Mouse (Mus musculus) heart, postnatal 25 days (tissue): ENCODE data around the gene Ddx6. TPM values are rescaled to one million over a fixed set of nuclear protein-coding genes. Genes with fewer than 3 reads are reported as not detected.
"Not testable (repeated sequence)": the region's sequence is repeated elsewhere in the genome, so short reads cannot be mapped to it uniquely, and the experiment has no call there.

ENCODE experiments used
- DNase-seq: peaks from one replicate; pipeline ENCODE4 v3.0.0; 2022; ENCODE audit warnings: low spot score
- intact Hi-C: fragments of 180-260 bp; cut with DNase I; formaldehyde crosslinking; loops from one replicate; pipeline ENCODE4 v1.15.1; 2025
- total RNA-seq, 2 experiments: library from RNA; stranded (reverse); gene quantifications; 2 replicates each; pipeline ENCODE4 v1.2.3; 2021

Ddx6 gene
- 10 to 100 TPM; 72.5 to 87.3 TPM for total RNA-seq

DNA sequence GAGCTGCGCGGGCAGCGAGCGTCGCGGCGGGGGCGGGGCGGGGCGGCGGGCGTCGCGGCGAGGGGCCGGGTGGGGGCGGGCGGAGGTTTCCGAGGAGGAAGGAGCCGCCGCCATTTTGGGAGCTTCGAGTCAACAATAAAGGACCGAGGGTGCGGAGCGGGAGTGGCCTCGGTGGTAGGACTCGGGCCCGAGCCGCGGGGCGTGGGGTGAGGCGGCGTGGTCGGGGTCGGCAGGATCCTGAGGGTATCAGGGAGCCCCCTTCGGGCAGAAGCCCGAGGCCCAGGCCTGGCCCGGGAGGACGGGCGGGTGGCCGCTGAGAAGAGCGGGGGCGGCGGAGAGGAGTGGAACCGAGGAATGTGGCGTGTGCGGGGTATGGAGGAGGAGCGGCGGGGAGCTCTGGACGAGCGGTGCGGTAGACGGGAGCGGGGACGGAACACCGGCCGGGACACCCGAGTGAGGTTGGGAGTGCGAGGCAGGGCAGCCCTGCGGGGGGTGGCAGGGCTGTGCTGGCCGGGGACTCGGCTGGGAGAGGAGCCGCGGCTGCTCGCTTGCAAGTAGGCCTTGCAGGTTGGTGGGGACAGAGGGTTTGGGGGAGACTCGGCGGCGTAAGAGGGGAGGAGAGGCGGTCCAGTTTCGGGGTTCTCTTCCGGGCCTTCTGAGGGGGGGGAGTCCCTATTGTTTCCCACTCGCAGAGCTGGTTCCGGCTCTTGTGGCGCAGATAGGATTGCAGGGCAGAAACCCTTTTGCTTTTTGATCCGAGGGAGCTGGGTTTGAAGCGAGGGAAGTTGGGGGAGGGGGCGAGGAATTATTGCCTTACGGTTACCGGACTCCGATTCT lies at the start of gene Ddx6:
Gene Ddx6 (plus strand): TSS at position 114 of the 837 bp plus-strand sequence.
- intact Hi-C loops, result loop anchor here (5.0 kb wide), 2 partner anchors 37 to 93 kb away; no protein-coding TSS in a partner anchor
- DNase-seq, result peak; percentile 49

DNA sequence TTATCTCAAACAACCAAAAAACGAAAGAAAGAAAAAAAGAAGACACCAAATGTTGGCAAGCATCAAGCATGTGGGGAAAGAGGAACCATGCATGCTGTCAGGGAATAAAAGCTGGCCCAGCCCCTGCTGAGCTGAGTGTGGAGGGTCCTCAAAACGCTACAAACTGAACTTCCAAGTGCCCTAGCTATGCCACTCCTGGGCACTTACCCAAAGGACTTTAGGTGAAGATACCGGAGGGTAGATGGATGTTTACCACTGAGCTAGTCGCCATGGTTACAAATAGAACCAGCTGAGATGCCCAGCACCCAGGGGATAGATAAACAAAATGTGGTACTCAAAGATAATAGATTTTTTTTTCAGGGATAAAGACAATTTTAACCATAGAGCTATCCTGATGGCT lies 43.1 kb upstream of the Ddx6 start, which contains the start of gene Cxcr5:
Gene Cxcr5 (minus strand): TSS at position 281 of the 400 bp plus-strand sequence.
- intact Hi-C loops, result no loop called here
- DNase-seq, result no peak

GRCm38 (mm10) chr9:44562936-44563335 lies 41.8 kb upstream of the Ddx6 start:
- intact Hi-C loops, result no loop called here
- no peak for DNase-seq

GRCm38 (mm10) chr9:44565367-44565766 lies 39.3 kb upstream of the Ddx6 start:
- DNase-seq, result no peak
- intact Hi-C loops, result no loop called here

GRCm38 (mm10) chr9:44567338-44568082 lies 37.2 kb upstream of the Ddx6 start:
- DNase-seq, result peak; percentile 43
- intact Hi-C loops, result no loop called here

- no peak for DNase-seq
- intact Hi-C loops, result no loop called here
Measured at GRCm38 (mm10) chr9:44568083-44568455, 36.6 kb upstream of the Ddx6 start.

GRCm38 (mm10) chr9:44570939-44571382 lies 33.7 kb upstream of the Ddx6 start:
- DNase-seq, result no peak
- intact Hi-C loops, result no loop called here

DNA sequence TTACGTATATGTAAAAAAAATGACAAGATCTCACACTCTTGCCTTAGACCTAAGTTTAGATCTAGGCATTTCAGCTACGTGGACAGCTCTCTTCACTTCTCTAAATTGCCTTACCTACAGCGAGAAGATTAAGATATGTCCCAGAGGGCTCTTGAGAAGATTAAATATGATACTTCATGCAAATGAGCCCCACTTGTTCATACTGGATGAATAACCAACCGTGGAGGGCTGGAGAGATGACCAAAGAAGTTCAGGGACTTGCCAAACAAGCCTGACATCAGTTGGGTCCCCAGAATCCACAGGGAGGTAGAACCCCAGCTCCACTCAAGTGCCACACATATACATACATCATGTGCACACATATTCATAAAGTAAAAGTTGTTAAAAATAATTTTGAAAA lies 31.4 kb upstream of the Ddx6 start:
- intact Hi-C loops, result no loop called here
- no peak for DNase-seq

GRCm38 (mm10) chr9:44575095-44575494 lies 29.6 kb upstream of the Ddx6 start:
- DNase-seq, result no peak
- intact Hi-C loops, result no loop called here

DNA sequence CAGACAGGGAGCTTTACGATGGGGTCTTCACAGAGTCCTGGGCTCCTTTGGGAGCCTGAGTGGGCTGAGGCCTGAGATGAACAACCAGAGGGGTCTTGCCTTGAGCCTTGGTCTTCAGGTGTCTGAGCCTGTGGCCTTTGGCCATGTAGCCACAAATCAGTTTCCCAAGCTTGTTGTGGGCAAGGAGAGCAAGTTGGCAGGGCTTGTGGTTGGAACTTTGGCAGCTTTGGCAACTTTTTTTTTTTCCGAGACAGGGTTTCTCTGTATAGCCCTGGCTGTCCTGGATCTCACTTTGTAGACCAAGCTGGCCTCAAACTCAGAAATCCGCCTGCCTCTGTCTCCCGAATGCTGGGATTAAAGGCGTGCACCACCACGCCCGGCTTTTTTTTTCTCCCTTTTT lies 28.6 kb upstream of the Ddx6 start:
- DNase-seq, intact Hi-C loops: not testable (repeated sequence)

DNA sequence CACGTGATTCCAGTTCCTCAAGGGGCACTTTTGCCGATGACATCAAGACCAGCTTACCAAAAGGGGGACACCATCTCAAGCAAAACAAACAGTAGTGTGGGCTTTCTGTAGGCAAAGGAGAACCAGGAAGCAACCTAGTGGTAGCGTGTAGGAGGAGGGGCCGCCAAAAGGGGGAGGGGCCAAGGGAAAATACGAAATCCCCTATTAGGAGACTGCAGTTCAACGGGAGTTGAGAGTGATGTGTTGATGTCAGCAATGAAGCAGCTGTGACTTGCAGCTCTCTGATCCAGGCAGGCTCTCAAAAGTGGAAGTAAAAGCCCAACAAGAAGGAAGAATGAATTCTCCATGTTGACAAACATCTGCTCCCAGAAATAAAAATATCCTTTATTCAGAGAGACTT lies 25.3 kb upstream of the Ddx6 start:
- intact Hi-C loops, result no loop called here
- DNase-seq, result peak; percentile 28

DNA sequence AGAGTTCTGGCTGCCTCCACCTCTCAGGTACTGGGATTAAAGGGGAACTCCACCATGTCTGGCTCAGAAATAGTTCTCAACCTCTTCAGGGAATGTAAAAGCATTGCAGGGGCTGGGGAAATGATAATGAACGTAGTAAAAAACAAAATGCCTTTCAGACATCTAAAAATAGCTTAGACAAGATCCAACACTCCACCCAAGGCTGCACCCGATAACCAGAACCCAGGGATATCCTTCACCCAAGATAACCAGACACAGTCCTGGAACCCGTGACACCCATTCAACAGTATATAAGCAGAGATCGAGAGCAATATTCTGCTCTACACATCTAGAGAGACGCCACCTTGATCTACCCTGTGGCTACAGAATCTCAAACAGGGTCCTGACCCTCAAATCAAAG lies 24.6 kb upstream of the Ddx6 start:
- no peak for DNase-seq
- intact Hi-C loops, result no loop called here

DNA sequence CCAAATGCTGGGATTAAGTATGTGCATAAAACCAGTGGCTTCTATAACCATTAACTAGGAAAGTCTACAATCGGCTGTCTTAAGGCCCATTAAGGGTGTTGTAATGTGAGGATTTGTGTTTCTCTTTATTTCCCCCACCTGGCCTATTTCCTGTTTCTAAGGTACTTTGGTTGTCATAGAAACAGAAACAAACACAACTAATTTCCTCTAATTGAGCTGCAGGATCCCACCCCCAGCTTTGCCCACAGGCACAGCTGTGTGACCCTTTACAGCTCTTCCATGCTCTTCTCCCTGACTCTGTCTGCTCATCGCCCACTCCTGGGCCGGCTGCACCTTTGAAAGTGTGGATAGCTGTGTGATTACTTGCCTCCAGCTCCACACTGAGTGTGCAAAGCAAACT lies 23.3 kb upstream of the Ddx6 start:
- intact Hi-C loops, result no loop called here
- DNase-seq, result no peak

GRCm38 (mm10) chr9:44582390-44582789 lies 22.3 kb upstream of the Ddx6 start:
- no peak for DNase-seq
- intact Hi-C loops, result no loop called here

DNA sequence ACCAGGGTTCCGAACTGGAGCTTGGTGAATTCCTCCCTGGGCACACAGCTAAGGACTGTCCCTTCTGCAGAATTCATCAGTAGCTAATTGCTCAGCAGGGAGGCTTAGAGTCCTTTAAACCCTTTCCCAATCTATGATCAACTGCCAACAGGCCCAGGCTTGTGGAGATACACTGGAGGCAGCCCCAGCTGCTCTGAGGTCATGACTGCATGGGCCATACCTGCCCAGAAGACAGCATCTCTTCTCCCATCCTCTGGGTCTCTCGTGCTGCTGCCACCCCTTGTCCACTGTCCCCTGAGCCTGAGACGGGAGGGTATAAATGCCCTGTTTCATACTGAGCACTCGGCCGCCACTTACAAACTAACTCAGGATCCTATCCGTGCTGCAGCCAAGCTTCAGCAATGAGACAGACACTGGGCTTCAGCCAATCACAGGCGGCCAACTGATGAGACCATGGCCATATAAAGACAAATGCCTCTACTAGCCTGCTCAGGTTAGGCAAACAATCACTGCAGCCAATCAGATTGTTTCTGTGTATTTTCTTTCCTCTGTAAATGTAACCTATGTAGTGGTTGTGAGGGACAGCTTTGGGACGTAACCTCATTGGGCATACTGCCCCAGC lies 17.9 kb upstream of the Ddx6 start:
- no peak for DNase-seq

DNA sequence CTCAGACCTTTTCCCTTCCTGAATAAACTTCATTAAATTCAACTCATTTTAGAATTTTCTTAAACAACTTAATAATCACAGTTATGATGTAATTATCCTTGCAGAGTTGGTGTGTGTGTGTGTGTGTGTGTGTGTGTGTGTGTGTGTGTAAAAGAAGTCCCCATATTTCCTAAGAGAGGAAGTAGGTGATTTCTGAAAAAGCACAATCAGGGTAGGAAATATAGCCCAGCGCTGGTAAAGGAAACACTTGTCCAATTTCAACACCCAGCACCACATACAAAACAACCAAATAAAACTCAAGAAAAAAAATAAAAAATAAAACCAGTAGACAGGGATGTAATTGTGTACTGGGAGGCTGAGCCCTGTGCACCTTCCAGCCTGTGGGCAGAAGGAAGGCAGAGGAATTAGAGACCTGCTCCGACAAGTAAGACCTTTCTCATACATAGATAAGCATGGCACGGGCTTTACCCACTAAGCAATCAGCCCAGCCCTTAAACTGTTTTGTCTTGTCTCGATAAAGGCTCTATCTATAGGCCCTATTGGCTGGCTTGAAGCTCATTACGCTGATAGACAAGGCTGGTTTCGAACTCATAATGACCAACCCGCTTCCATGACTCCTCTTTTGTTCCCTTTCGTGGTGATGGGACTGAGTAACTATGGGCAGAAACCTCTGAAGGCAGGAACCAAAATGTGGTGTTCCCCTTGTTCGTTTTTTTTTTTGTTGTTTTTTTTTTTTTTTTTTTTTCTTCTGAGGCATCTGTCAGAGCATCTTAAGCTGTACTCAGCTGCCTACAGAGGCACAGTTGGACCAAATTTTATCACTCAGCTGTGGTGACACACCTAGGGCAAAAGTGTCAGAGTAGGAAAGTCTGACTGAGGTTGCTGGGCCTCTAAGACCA lies 17.2 kb upstream of the Ddx6 start:
- intact Hi-C loops, result no loop called here

More for the DNA sequence above, 17.9 kb upstream of the Ddx6 start:
- intact Hi-C loops, result no loop called here

DNA sequence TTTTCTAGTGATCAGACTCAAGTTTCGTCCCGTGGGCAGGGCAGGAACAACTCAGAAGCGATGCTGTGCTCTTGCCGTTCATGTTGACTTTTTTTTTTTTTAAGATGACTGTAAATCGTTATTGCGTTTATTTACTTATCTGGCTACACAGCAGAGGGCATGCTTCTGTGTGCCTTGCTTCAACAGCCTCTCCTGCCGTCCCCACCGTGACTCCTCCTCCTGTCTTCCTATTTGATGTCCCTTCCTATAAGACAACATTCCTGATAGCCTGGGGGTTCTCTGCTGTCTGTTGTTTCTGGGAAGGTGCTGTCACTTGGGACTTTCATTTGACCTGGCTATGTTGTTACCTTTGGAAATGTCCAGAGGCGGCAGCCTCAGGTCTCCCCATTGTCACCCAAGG lies 16.1 kb upstream of the Ddx6 start:
- intact Hi-C loops, result no loop called here
- no peak for DNase-seq

More for the DNA sequence above, 17.2 kb upstream of the Ddx6 start:
- DNase-seq, result no peak

- no peak for DNase-seq
- intact Hi-C loops, result no loop called here
Measured at GRCm38 (mm10) chr9:44589095-44589494, 15.6 kb upstream of the Ddx6 start.

DNA sequence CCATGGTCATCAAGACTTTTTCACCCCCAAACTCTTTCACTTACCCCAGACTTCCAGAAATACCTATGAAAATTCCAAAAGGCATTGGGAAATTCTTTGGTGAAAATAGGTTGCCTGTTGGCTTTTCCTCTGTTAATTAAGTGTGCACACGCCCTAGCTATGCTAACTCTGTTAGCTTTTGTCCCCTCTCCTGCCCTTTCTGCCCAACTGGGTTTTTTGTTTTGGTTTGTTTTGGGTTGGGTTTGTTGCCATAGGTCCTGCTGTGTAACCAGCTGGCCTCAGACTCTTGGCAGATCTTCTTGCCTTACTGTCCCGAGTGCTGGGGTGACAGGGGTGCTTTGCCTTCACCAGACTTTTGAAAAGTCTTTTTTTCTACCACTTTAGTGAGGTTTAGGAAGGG lies 13.7 kb upstream of the Ddx6 start:
- no peak for DNase-seq
- intact Hi-C loops, result no loop called here
